Mouse (Mus musculus): ENCODE measurements at regions not wholly inside any gene's neighbourhood (a gene's known extent, or its start where the extent isn't known, plus 50 kb on each side); places are given as distances from the start of the nearest gene placed in this dataset.

DNA sequence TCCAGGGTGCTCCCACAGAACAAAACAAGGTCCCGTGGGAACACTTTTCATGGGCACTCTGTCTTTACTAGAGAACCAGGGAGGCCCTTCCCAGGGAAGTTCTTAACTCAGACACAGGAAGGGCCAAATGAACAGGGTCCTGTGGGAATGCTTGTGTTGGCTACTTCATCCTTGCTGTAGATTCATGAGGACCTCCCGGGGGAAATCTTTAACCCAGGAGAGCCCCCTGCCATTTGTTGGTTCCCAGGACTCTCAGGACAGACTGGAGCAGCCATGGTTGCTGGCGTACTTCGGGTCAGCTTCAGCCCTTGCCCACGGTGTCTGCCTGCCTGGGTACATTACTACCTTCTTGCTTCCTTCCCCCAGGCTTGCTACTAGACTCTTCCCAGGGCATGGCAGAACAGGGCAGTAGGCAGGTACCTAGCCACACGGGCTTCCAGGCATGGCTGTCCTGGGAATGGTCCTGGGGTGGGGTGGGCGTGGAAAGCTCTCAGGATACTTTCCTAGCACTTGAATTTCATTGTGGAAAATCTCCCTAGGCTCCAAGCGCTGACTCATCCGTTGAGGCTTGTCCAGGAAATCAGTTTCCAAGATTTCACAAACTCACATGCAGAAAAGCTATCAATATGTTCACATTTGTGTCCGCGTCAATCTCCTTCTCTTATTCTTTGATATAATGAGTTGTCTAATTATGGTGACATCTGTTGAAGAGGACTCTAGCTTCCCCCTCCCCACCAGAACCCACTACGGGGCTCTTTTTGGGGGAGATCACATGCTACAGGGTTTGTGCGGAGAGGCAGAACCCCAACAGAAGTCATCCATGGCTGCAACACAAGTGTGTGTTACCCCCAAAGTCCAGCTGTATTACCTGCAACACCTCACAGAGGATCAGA is 148.6 kb downstream of the Sec61b start:
- DNase-seq (ENCODE audit: low read depth, low spot score) = no peak

DNA sequence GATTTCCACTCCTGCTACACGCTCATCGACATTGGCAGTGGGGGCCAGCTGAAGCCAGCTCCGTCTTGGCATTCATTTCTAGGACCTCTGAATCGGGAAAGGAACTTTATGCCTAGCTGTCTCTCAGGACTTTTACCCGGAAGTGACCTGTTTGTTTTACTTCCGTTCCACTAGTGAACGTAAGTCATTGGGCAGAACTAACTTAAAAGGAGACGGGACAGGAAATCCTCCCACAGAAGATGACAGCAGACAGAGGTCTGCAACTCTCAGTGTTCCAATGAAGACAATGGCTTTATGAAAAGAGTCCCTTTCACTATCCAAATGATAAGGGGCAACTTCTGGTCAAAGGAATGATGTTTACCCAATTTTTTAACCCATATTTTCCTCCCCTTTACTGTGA is 155.5 kb downstream of the Sec61b start:
- peak; percentile 27 for DNase-seq (ENCODE audit: low read depth, low spot score)

GRCm38 (mm10) chr4:47630427-47630826 is 156.0 kb downstream of the Sec61b start:
- no peak for DNase-seq (ENCODE audit: low read depth, low spot score)

- no peak for DNase-seq (ENCODE audit: low read depth, low spot score)
Measured at GRCm38 (mm10) chr4:47638876-47639494, 164.5 kb downstream of the Sec61b start.

DNA sequence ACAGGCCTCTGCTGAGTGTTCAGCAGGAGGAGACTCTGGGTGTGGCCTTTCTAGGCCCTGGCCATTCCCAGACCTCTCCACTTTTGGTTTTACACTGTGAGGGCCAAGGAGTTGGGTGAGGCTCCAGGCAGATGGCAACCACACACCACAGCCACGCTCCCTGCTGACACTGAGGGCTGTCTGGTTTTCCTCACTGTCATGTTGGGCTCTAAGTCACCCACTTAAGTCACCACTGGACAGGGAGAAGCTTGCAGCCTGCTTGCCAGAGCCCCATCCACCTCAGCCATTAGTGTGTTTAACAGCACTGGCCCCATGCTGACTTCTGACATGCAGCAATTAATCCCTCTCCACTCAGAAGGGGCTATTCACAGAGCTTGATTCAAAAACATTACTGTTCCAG is 170.6 kb downstream of the Sec61b start:
- no peak for DNase-seq (ENCODE audit: low read depth, low spot score)

GRCm38 (mm10) chr4:47648701-47649100 is 174.2 kb downstream of the Sec61b start:
- no peak for DNase-seq (ENCODE audit: low read depth, low spot score)

- no peak for DNase-seq (ENCODE audit: low read depth, low spot score)
Measured at GRCm38 (mm10) chr4:47649951-47650350, 175.5 kb downstream of the Sec61b start.

DNA sequence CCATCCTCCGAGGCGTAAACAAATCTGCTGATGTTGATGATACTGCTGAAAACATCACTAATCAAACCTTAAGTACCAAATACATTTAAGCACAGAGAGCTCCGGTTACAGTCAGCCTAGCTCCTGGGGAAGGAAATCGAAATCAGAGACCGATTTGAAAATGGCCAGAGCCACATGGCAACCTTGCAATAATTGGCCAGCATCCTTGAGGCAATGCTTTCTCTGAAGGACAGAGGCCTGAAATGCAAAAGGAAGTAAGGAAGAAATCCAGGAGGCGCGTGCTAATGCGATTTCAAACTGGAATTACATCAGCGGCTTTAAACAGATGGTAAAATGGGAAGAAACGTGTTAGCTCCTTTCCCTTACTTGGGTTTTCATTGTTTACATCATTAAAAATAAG is 177.1 kb downstream of the Sec61b start:
- DNase-seq (ENCODE audit: low read depth, low spot score) = no peak

GRCm38 (mm10) chr4:47653143-47653542 is 178.7 kb downstream of the Sec61b start:
- DNase-seq (ENCODE audit: low read depth, low spot score) = no peak

GRCm38 (mm10) chr4:47669519-47669918 is 195.1 kb downstream of the Sec61b start:
- DNase-seq (ENCODE audit: low read depth, low spot score) = no peak

- no peak for DNase-seq (ENCODE audit: low read depth, low spot score)
Measured at GRCm38 (mm10) chr4:47670476-47670875, 196.0 kb downstream of the Sec61b start.

- no peak for DNase-seq (ENCODE audit: low read depth, low spot score)
Measured at GRCm38 (mm10) chr4:47671362-47671761, 196.9 kb downstream of the Sec61b start.

- no peak for DNase-seq (ENCODE audit: low read depth, low spot score)
Measured at GRCm38 (mm10) chr4:47681141-47681540, 206.7 kb downstream of the Sec61b start.

DNA sequence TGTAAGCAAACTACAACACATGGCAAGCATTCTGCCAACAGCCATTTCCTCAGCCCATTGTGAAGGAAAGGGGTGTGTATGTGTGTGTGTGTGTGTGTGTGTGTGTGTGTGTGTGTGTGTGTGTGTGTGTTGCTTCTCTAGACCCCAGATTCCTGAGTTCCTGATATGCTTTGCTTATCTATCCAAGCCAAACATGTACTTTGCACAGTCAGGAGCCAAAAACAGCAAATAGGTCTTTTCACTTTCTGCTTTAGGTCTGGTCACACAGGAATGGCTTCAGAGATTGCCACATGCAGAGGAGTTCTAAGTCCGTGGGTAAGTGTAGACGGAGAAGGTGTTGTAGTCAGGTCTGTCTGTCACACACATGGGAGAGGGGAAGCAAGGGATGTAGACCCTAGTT is 216.7 kb downstream of the Sec61b start:
- no peak for DNase-seq (ENCODE audit: low read depth, low spot score)

- no peak for DNase-seq (ENCODE audit: low read depth, low spot score)
Measured at GRCm38 (mm10) chr4:47692654-47693053, 218.2 kb downstream of the Sec61b start.

DNA sequence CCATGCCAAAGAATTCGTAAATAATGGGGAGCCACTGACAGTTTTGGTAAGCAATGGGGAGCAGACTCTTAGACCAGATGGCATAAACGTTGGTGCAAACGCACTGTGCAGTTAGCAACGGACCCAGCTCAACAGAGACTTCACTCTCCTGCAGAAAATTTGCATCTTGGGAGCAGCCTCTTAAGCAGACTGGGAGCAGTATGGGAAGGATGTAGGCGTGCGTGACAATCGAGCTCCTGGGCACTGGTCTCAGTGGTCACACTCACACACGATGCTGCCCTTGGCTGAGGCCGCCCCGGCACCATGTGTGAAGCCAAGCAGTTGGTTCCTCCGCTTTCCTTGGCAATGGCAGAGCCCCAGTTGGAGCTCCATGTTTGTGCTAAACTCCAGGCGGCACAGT is 218.8 kb downstream of the Sec61b start:
- DNase-seq (ENCODE audit: low read depth, low spot score) = no peak

GRCm38 (mm10) chr4:47697071-47697470 is 222.6 kb downstream of the Sec61b start:
- DNase-seq (ENCODE audit: low read depth, low spot score) = no peak

GRCm38 (mm10) chr4:47698514-47698913 is 224.1 kb downstream of the Sec61b start:
- DNase-seq (ENCODE audit: low read depth, low spot score) = no peak

DNA sequence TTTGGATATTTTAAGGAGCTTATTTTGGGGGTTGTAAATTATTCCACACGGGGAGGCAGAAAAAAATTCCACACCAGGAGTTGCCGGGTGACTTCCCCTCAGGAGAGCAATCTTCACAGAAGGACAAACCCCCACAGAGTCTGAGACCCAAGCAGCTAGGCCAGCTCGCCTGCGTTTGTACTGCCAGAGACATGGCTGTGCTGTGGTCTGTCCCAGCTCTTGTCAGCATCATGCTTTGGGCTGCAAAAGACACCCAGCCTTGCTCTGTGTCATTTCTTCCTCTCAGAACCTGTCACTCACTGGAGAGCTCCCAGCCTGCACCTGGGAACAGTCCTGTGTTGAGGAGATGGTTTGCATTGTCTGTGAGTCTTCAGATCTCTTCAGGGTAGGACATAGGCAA is 224.5 kb downstream of the Sec61b start:
- no peak for DNase-seq (ENCODE audit: low read depth, low spot score)

DNA sequence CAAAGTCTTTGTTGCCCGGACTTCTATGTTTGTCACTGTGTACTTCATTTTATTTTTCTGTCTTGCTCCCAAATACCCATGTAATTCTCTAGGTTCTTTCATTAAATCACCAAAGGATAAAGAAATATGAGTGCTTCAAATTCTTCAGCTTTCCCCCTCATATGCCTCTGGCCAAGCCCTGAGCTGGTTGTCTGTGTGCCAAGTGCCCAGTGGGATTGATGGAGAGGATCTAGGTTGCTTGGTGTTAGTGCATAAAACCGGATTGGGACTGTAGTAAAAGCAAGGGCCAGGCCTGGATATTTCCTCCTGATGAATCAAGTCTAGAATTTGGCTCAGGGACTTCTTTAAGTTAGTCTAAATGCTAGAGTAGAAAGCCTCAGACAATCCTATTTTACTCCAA is 229.0 kb downstream of the Sec61b start:
- no peak for DNase-seq (ENCODE audit: low read depth, low spot score)

- DNase-seq (ENCODE audit: low read depth, low spot score) = no peak
Measured at GRCm38 (mm10) chr4:47704607-47705006, 230.1 kb downstream of the Sec61b start.

DNA sequence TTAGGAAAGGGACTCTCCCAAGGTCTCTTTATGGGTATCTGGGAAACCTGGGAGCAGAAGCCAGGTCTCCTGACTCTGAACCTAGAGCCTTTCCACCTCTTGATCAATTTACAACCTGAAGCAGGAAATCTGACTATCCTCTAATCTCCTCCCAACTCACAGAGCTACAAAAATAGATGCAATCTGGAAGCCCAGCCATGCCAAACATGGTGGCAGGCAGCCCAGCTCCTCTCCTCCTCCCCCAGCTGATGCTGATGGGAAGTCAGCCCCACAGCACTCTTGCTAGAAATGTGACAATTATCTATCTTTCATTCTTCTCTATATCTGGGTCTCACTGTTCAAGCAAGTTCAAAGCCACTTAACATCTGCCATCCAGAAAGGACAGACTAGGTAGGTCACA is 233.5 kb downstream of the Sec61b start:
- no peak for DNase-seq (ENCODE audit: low read depth, low spot score)

GRCm38 (mm10) chr4:47713387-47713786 is 238.9 kb downstream of the Sec61b start:
- DNase-seq (ENCODE audit: low read depth, low spot score) = no peak
